Mouse (Mus musculus): Measurements from ENCODE around the gene Cers3.

DNA sequence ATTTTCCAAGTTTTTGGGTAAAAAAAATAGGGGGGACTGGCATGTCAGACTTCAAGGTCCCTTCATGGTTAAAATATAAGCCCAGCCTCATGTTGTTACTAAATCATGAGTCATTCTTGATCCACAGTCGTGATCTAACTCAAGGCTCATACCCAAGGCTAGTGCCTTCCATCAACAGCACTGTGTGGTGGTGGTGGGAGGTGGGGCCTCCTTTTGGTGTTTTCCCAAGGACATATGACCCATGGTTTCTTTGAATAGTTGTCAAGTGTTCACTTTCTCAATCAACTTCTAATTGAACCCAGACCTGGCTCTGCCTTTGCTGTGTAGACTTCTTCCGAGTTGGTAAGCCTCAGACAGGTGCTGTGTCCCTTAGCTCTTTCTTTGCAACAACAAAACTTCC, 44.5 kb downstream of the Cers3 start:
- TF ChIP-seq CTCF (IDR thresholded peaks at IDR 0.05; ENCODE audit: control insufficient read depth, insufficient read depth, insufficient read length) (no peak), MAX (IDR thresholded peaks at IDR 0.05) (no peak), FOSL1 (IDR thresholded peaks at IDR 0.05; ENCODE audit: insufficient read depth, low read length, poor library complexity, severe bottlenecking) (no peak), USF1 (IDR thresholded peaks at IDR 0.05; ENCODE audit: low read depth) (no peak), MYOG (IDR thresholded peaks at IDR 0.05; ENCODE audit: control insufficient read depth, extremely low read depth, insufficient read length) (no peak), MYOD1 (IDR thresholded peaks at IDR 0.05; ENCODE audit: control insufficient read depth, insufficient read length, low read depth) (no peak), CEBPB (IDR thresholded peaks at IDR 0.05; ENCODE audit: low read depth) (no peak)

Measured in C2C12 (cell line).